Mouse (Mus musculus) mature B cell (primary cell): Measurements from ENCODE around the gene Pcp4l1.
"Not testable (repeated sequence)": the region's sequence is repeated elsewhere in the genome, so short reads cannot be mapped to it uniquely, and the experiment has no call there.

Experiments used
- in situ Hi-C: fragments of 300-500 bp; cut with MboI; formaldehyde crosslinking; loops from 2 replicates; pipeline ENCODE4 v1.14.3; 2019

Gene Pcp4l1

DNA sequence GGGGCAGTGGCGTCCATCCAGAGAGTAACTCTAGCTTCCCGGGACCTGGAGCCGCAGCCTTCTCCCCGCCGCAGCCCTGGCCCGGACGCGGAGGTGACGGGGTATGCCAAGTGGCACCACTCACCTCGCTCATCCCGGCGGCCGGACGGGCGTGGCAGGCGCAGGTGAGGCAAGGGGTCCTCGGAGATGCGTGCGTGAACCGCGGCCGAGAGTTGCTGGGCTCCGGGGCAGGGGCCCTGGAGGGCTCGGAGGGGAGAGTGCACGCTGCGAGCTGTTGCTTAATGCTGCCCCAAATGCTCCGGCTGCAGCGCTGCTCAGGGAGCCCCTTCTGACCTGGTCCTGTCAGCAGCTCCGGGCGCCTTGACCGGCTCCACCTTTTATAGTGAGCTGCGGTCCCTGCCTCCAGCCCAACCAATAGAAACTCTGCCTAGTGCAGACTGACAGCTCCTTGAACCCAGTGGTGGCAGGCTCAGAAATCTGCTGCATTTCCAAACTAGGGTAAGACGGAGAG, at the start of gene Pcp4l1:
Pcp4l1 (minus strand) TSS at position 382 of the 511 bp plus-strand sequence.
- in situ Hi-C loops, result no loop called here

DNA sequence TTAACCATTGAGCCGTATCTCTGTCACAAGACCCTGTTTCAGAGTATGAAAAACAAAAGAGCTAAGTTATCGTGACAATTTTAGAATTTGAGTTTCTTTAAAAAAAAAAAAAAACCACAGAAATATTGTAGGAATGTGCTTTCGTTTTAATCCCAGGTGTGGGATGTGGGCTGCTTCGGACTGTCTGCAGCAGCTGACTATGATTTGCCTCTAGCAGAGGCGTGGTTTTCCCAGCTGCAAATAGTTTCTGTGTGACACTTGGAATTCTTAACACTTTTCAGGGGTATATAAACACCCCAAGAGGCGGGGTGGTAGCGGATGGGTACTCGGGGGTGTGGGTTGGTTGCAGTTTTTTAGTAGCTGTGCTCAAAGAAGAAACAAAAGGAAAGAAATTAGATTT, 49.3 kb upstream of the Pcp4l1 start:
- in situ Hi-C loops, result no loop called here

DNA sequence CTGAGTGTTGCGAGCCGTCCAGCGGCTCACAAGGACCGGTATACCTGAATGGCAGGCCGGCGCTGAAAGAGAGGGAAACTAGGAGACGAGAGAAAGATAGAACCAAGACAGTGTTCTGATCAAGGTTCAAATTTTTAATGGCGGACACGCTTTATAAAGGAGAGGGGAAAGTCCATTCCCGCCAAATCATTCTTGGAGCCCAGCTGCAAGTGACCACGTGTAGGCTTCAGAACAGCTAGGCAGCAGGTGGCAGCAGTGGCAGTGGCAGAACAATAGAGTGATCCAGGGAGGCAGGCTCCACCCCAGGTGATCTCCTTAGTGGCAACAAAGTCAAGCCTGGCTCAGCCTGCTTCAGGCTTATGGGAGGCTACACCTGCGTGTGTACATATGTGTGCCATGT, 45.9 kb upstream of the Pcp4l1 start:
- in situ Hi-C loops, result not testable (repeated sequence)

DNA sequence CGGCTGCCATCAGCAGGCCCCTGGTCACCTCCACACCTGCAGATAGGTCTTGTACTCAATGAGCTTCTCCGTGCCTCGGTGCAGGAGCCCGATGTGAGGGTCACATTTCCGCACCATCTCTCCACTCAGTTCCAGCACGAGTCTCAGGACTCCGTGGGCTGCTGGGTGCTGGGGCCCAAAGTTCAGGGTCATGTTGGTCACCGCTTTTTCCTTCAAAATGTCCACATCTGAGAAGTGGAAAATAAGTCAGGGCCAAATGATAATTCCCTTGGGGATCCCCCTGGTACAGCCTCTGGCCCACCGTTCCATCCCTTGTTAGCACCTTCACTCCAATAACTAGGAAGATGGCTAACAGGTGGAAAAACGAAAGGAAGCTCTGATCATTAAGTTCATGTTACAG, 44.8 kb upstream of the Pcp4l1 start:
- in situ Hi-C loops, result no loop called here

DNA sequence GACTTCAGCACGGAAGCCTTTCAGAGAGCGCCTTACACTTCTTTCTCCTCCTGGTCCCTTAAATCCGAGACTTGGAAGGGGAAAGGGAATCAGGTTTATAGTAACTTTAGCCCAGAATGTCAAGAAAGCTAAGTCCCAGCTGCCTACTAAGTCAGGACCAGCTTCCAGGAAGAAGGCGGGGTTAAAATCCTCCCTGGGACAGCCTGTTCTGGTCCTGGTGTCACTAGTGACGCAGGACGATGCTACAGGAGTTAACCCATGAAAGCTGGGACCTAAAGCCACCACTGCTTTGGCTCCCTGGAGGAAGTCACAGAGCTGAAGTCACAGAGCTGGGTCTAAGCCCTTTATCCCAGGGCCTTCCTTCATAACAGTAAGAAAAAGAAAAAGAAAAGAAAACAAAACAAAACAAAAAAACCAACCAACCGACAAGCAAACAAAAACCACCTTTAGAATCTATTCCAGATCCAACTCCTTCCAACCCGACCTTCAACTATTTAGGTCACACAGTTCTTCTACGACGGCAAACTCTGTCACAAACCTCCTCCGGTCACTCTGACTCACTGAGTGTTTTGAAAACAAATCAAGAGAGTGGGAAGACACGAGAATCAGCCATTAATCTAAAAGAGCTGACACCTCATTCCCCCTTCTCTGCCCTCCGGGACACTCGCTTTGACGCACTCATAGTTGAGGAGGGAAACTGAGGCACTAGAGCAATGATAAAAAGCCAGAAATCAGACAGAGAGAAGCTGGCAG, 44.1 kb upstream of the Pcp4l1 start:
- in situ Hi-C loops, result no loop called here

DNA sequence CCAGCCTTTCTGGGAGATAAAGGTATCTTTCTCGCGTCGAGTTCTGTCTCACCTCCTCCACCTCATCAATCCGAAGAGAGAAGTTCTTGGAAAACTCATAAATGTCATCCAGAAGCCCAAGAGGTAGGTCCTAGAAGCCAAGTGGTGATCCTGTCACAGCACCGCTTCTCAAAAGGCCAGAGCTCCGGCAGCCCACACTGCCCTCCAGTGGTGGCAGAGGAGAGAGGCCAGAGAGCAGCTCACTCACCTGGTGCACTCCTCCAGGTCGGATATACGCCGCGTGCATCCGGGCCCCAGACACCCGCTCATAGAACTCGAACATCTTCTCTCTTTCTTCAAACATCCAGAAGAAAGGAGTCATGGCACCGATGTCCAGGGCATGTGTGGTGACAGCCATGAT, 42.4 kb upstream of the Pcp4l1 start:
- in situ Hi-C loops, result no loop called here

DNA sequence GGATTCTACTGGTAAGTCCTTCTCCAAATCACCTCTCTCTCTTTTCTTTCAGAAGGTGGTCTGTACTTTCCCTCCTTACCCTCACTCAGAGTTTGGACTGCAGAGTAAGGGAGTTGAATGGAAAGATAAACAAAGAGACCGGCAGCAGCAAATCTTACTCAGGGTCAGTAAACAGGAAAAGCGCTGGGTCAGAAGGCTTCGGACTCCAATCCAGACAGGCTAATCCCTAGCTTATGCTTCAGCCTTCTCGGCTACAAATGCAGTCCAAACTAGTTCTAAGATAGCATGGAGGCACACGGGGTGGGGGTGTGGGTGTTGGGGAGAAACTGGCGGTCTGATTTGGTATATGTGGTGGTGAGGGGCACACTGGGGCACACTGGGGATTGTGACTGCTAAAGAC, 41.4 kb upstream of the Pcp4l1 start:
- in situ Hi-C loops, result no loop called here

DNA sequence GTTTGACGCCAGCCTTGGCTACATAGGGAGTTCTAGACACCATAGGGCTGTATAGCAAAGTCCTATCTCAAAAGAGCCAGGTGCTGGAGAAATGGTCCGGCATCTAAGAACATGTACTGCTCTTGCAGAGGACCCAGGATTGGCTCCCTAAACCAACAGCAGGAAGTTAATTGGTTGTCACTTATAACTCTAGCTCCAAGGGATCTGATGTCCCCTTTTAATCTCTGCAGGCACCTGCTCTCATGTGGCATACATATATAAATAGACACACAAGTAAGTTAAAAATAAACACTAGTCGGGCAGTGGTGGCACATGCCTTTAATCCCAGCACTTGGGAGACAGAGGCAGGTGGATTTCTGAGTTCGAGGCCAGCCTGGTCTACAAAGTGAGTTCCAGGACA, 39.7 kb upstream of the Pcp4l1 start:
- in situ Hi-C loops, result no loop called here

DNA sequence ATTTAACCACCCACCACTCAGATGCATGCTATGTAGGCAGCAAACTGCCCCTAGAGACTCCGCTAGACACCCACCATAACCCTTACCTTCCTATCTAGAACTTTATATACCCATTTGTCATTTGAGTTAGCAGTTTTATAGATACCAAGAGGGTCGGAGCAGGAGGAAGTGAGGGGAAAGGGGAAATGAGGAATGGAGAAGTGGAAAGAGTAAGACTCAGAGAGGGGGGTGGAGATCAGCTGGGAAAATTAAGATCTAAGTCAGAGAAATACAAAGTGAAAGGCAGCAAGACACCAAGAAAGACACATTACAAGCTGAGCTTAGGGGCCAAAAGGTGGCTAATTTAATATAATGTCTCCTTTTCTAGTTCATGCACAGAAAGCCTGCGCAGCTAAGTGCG, 38.5 kb upstream of the Pcp4l1 start:
- in situ Hi-C loops, result no loop called here

DNA sequence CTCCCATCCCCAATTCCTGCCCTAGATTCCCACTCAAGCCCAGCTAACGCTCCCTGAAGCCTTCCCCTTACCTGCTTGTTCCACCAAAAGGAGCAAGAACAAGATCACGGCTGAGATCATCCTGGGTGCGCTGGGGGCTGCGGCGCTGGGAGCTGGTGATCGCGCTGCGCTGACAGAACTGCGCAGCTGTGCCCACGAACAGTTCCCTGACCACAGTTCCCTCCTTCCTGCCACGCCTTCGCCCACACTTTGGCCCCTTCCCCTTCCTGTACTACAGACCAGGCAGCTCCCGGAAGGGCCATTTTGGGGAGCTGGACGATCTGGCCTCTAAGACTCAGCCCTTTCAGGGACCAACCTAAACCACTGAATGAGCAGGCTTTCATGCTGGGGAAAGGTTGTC, 38.1 kb upstream of the Pcp4l1 start, which contains the start of gene Fcer1g:
Fcer1g (minus strand) TSS at position 240 of the 400 bp plus-strand sequence.
- in situ Hi-C loops, result no loop called here

DNA sequence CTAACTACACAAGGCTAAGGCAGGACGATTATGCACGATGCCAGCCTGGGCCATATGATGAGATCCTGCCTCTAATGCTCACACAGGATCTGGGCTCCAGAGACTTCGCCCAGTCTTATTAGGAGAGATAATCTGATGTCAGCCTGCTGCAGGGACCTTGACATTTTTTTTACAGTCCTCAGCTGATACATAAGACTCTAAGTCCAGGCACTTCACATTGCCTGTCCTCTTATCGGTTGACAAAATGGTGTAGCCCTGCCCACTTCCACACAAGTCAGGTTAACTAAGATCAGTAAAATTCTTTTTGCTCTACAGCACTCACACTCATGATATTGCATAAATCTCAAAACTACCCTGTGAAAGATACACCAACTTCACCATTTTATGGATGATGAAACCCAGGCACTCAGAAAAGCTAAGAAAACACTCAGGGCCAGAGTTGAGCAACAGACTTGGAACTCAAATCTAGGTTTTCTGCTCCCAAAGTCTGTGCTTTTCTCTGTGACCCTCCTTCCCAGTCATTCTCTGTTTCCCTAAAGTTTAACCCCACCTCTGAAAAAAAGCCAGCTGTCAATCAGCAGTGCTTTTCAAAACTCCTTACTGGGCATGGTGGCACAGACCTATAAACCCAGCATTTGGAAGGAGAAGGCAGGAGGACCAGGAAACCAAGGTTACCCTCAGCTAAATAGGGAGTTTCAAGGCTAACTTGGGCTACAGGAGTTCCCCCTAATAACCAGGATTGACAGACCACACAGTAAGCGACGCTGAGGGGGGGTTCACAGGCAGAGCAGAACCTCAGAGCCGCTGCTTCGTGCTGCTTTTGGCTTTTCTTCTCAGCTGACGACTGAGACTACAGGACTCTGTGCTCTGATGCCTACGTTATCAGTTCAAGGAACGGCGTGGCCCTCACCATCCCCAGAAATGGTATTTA, 37.0 kb upstream of the Pcp4l1 start:
- in situ Hi-C loops, result no loop called here

DNA sequence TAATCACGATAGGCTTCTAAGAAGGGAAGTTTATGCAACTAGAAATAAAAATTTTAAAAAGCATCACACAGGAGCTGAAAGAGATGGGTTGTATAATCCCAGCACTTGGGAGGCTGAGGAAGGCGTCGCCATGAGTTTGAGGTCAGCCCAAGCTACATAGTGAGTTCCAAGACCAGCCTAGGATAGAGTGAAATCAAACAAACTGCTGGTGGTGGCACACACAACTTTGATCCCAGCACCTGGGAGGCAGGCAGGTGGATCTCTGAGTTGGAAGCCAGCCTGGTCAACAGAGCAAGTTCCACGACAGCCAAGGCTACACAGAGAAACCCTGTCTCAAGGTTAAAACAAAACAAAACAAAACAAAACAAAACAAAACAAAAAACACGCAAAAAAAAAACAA, 36.3 kb upstream of the Pcp4l1 start:
- in situ Hi-C loops, result no loop called here

DNA sequence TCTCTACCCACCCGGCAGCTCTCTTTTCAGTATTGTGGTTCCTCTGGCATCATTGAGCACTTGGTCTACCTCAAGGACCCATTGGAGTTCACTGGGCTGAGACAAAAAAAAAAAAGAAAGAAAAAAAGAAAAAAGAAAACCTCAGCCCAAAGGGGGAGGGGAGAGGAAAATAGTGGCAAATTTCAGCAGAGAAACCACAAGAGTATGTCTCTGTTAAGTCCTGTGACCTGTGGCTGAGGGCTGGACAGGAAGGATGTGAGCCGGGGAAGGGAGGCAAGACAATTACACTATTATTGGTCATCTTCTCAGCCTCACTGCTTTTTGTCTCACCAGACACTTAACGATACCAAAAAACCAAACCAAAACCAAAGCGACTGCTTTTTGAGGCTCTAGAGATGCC, 35.8 kb upstream of the Pcp4l1 start:
- in situ Hi-C loops, result no loop called here

DNA sequence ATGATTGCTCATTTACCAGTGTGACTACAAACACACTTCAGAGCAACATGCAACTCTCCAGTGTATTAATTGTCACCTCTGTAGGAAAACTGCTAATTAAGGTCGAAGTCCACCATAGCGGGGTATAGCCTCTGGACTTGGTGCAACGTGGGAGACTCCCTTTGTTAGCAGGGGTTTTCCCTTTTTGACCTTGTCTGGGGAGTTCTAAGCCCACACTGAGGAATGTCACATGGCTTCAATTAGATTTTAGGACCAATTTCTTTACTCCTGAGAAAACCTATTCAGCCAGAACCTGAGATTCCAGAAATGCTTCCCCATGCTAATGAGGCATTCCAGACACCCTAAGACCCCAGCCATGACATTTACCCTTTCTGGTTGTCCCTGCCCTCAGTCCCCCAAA, 34.1 kb upstream of the Pcp4l1 start:
- in situ Hi-C loops, result no loop called here

DNA sequence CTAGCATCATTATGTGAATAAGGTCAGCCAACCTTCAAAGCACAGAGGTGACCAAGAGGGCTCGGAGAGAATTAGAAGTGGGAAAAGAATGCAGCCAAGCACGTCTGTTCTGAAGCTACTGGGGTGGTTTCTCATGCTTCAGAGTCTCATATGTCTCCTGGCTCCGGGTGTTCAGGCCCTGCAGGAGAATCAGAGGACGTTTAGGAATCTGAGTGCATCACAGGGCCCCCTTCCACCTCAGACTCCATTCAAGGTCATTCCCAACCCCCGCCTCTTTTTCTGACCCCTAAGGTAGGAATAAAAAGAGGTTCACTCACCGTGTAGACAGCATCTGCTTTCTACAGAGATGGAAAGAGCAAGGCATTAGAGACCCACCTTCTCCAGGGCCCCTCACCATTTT, 33.7 kb upstream of the Pcp4l1 start:
- in situ Hi-C loops, result loop anchor here (10.0 kb wide), 1 partner anchor 335 kb away; no protein-coding TSS in a partner anchor

DNA sequence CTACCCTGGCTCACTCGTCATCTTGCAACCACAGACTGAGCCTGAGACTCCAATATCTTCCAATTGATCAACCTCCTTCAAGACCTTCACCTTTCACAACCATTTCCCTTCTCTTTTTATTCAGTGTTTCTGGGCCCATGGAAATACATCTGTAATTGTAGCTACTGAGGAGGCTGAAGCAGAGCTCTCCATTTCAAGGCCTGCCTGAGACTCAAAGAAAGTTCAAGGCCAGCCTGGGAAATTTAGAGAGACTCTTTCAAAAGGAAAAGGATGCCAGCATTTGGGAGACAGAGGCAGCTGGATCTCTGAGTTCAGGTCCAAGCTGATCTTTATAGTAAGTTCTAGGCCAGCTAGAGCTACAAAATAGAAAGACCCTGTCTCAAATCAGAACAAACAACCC, 31.8 kb upstream of the Pcp4l1 start:
- in situ Hi-C loops, result loop anchor here (10.0 kb wide), 1 partner anchor 333 kb away; no protein-coding TSS in a partner anchor

DNA sequence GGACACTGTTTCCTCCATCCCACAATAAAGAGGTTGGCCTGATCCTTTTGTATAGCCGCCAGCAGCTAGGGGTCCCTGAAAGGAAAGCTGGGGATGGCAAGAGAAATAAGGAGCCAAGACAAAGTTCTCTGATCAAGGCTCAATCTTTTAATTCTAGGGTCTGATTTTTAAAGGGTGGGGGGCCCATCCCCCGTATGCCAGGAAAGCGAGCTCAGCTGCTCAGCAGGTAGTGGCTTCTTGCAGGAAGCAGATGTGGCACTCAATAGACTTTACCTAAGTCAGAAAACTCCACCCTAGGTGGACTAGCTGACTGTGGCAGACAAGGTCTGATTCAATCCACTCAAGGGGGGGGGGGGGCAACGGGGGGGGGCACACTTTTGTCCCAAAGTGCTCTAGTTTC, 30.7 kb upstream of the Pcp4l1 start:
- in situ Hi-C loops, result loop anchor here (10.0 kb wide), 1 partner anchor 332 kb away; no protein-coding TSS in a partner anchor

DNA sequence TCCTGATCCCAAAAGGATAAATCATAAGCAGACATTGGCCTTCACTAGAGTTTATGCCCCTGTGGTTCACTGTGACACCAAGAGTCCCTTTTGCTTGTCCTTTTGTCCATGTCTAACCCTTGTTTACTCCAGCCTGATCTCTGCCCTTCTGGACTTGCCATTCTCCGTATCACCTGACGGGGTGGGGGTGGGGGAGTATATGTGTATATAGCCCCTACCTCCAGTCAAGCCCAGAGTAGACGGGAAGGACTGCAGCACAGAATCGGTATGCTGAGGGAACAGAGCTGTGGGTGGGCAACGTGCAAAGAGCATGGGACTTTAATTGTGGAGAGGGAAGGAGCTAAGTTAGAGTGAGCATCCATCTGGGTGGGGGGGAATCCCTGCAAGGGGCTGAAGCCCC, 28.8 kb upstream of the Pcp4l1 start, which contains the start of gene Apoa2:
Apoa2 (plus strand) TSS at position 198 of the 400 bp plus-strand sequence.
- in situ Hi-C loops, result loop anchor here (10.0 kb wide), 1 partner anchor 330 kb away; no protein-coding TSS in a partner anchor

DNA sequence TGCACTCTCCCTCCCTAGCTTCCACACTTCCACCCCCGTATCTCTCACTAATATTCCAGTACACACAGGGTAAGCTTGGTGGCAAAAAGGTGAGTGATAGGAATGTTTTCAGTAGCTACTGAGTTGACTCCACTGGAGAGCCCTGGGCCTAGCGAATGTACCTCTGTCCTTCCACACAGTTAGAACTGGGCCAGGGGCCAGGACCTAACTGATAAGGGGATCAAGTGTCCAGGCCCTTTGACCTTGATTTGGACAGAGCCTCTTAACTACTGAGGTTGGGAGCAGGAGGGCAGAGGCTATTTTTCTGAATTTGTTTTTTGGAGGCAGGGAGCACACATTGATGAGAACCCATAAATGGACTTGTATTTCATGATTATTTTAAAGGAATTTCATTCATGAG, 27.7 kb upstream of the Pcp4l1 start:
- in situ Hi-C loops, result loop anchor here (10.0 kb wide), 1 partner anchor 329 kb away; no protein-coding TSS in a partner anchor

DNA sequence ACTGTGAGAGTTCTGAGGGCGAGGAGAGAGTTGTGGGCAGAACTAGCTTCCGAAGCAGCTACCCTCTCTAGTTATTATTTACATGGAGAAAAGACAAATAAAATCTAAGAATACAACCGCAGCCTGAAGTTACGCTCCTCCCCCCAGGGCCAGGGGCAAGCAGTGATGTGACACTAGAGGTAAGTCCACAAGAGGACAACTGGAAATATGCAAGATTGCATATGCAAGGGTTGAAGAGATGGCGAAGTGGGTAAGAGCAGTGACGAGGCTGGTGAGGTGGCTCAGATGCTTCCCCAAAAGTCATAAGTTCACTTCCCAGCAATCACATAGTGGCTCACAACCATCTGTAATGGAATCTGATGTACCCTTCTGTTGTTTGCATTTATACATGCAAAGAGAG, 27.1 kb upstream of the Pcp4l1 start:
- in situ Hi-C loops, result loop anchor here (10.0 kb wide), 1 partner anchor 328 kb away; no protein-coding TSS in a partner anchor

DNA sequence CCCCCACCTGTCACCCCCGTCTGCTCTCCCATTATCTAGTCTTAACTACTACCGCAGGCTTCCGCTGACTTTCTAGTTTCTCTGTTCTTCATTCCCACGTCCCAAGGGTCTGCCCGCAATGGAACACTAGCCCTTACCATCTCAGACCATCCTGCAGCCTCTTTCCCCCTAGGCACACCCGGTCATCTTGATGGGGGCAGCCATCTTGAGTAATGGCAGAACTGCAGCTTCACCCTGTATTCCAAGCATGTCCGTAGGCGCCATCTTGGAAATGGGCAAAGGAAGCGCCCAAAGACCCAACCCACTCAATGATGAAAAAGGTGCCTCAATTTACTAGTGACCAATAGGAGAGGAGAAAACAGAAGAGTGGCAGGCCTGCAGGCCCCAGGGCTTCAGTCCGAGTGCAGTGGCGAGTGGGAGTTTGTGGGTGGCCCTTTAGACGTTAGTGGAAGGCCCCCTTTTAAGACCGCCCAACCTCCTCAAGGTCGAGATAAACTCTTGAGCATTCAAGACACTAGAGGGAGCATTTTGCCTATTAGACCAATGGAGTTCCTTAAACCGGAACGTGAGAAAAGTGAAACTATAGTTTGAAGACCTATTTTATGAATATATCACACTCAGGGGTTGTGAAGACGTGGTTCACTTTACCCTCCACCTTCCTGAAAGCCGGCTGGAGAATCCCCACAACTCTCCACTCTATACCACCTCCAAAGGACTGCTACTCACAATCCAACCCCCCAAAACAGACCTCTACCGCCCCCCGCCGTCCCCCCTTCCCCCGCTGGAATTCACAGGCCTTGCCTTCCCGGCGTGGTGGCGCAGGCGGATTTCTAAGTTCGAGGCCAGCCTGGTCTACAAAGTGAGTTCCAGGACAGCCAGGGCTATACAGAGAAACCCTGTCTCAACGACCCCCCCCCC, 26.4 kb upstream of the Pcp4l1 start, which contains the start of gene Tomm40l:
Tomm40l (minus strand) TSS at position 277 of the 918 bp plus-strand sequence.
- in situ Hi-C loops, result loop anchor here (10.0 kb wide), 1 partner anchor 328 kb away; no protein-coding TSS in a partner anchor
